Mouse (Mus musculus): ENCODE measurements around the gene Ebf3. TPM values are rescaled to one million over a fixed set of nuclear protein-coding genes. Genes with fewer than 3 reads are reported as not detected.

Ebf3 gene
- total RNA-seq, 2 experiments from 2014 or later, result 0.32 to 0.72 TPM

GRCm38 (mm10) chr7:137297594-137298381 is 16.5 kb downstream of the Ebf3 start:
- DNase-seq (ENCODE audit: low spot score in 2 of 2), result no peak
- intact Hi-C loops (cut with DNase I), result no loop called here

GRCm38 (mm10) chr7:137297131-137297530 is 17.1 kb downstream of the Ebf3 start:
- intact Hi-C loops (cut with DNase I), result no loop called here
- DNase-seq (ENCODE audit: low spot score in 2 of 2), result no peak

- intact Hi-C loops (cut with DNase I), result no loop called here
- no peak for DNase-seq (ENCODE audit: low spot score in 2 of 2)
These were observed 18.6 kb downstream of the Ebf3 start for GRCm38 (mm10) chr7:137295612-137296011.

GRCm38 (mm10) chr7:137294446-137294845 is 19.8 kb downstream of the Ebf3 start:
- no peak for DNase-seq (ENCODE audit: low spot score in 2 of 2)
- intact Hi-C loops (cut with DNase I), result no loop called here

GRCm38 (mm10) chr7:137289290-137289957 is 24.8 kb downstream of the Ebf3 start:
- no peak for DNase-seq (ENCODE audit: low spot score in 2 of 2)
- intact Hi-C loops (cut with DNase I), result no loop called here

- no peak for DNase-seq (ENCODE audit: low spot score in 2 of 2)
- intact Hi-C loops (cut with DNase I), result no loop called here
These were observed 36.1 kb downstream of the Ebf3 start for GRCm38 (mm10) chr7:137278171-137278570.

- no peak for DNase-seq (ENCODE audit: low spot score in 2 of 2)
- intact Hi-C loops (cut with DNase I), result no loop called here
These were observed 36.5 kb downstream of the Ebf3 start for GRCm38 (mm10) chr7:137277713-137278112.

- intact Hi-C loops (cut with DNase I), result no loop called here
- DNase-seq (ENCODE audit: low spot score in 2 of 2), result peak in 1 of 2 experiments; percentile 9
These were observed 42.0 kb downstream of the Ebf3 start for GRCm38 (mm10) chr7:137272252-137272651.

GRCm38 (mm10) chr7:137268452-137269155 is 45.6 kb downstream of the Ebf3 start:
- intact Hi-C loops (cut with DNase I), result no loop called here
- no peak for DNase-seq (ENCODE audit: low spot score in 2 of 2)

- peak in 1 of 2 experiments; percentile 6 for DNase-seq (ENCODE audit: low spot score in 2 of 2)
These were observed 46.8 kb downstream of the Ebf3 start for GRCm38 (mm10) chr7:137267441-137267840.

GRCm38 (mm10) chr7:137266575-137266974 is 47.7 kb downstream of the Ebf3 start:
- no peak for DNase-seq (ENCODE audit: low spot score in 2 of 2)
- intact Hi-C loops (cut with DNase I), result no loop called here

More at GRCm38 (mm10) chr7:137267441-137267840, 46.8 kb downstream of the Ebf3 start:
- intact Hi-C loops (cut with DNase I), result no loop called here

GRCm38 (mm10) chr7:137262330-137262729 is 51.9 kb downstream of the Ebf3 start:
- intact Hi-C loops (cut with DNase I), result no loop called here
- no peak for DNase-seq (ENCODE audit: low spot score in 2 of 2)

GRCm38 (mm10) chr7:137246213-137246872 is 67.9 kb downstream of the Ebf3 start:
- intact Hi-C loops (cut with DNase I), result no loop called here
- DNase-seq (ENCODE audit: low spot score in 2 of 2), result peak; percentile 22 to 24

- peak in 1 of 2 experiments; percentile 16 for DNase-seq (ENCODE audit: low spot score in 2 of 2)
- intact Hi-C loops (cut with DNase I), result no loop called here
These were observed 69.4 kb downstream of the Ebf3 start for GRCm38 (mm10) chr7:137244839-137245238.

GRCm38 (mm10) chr7:137240481-137240880 is 73.8 kb downstream of the Ebf3 start:
- intact Hi-C loops (cut with DNase I), result no loop called here
- DNase-seq (ENCODE audit: low spot score in 2 of 2), result no peak

GRCm38 (mm10) chr7:137239542-137240133 is 74.6 kb downstream of the Ebf3 start:
- intact Hi-C loops (cut with DNase I), result no loop called here
- no peak for DNase-seq (ENCODE audit: low spot score in 2 of 2)

GRCm38 (mm10) chr7:137237419-137237818 is 76.8 kb downstream of the Ebf3 start:
- intact Hi-C loops (cut with DNase I), result no loop called here
- DNase-seq (ENCODE audit: low spot score in 2 of 2), result no peak

GRCm38 (mm10) chr7:137223823-137224222 is 90.4 kb downstream of the Ebf3 start:
- intact Hi-C loops (cut with DNase I), result no loop called here
- no peak for DNase-seq (ENCODE audit: low spot score in 2 of 2)

GRCm38 (mm10) chr7:137222831-137223505 is 91.3 kb downstream of the Ebf3 start:
- no peak for DNase-seq (ENCODE audit: low spot score in 2 of 2)
- intact Hi-C loops (cut with DNase I), result no loop called here
